Mouse (Mus musculus) heart, postnatal 4 days (tissue): ENCODE data around the gene Unc80. TPM values are rescaled to one million over a fixed set of nuclear protein-coding genes. Genes with fewer than 3 reads are reported as not detected.

Experiments
- DNase-seq: peaks from one replicate; pipeline ENCODE4 v3.0.0; 2021
- total RNA-seq, 2 experiments: library from RNA; stranded (reverse); gene quantifications; 2 replicates each; pipeline ENCODE4 v1.2.3; 2021

Unc80 gene
- under 1 TPM; 0.10 to 0.18 TPM for total RNA-seq

DNA sequence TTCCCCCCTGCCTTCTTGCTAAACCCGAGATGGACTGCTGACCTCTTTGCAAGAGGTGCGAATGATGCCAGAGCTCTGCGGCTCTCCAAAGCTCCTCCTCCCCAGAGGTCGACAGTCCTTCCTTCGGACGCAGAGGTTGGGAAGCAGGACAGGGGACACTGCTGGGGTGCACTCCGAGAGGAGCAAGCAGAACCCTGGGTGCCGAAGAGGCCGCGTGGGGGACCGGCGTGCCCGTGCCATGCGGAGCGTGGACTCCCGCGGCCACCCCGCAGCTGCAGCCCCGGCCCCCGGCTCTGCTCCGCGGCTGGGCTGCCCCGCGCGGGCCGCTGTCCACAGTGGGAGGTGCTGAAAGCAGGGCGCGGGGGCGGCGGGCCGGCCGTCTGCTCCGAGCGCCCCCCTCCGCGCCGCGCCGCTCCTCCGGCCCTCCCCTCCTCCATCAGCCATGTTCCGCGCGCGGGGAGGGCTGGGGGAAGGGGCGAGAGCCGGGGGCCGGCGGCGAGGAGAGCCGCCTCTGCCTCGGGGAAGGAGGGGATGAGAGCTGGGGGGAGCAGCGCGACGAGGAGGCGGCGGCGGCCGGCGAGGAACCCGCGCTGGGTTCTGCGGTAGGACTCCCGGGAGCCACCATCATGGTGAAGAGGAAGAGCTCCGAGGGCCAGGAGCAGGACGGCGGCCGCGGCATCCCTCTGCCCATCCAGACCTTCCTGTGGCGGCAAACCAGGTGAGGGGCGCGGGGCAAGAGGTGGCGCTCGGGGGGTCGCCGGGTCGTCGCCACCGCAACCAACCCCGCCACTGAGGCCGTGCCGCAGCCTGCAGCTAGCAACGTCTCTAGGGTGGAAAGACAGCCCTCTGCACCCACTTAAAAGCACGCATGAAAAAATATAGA lies at the start of gene Unc80:
Gene Unc80, plus strand, starts transcription at position 547 of the 883 bp plus-strand sequence.
- DNase-seq, result peak; percentile 74

GRCm38 (mm10) chr1:66426073-66426472 lies 42.1 kb upstream of the Unc80 start:
- no peak for DNase-seq

DNA sequence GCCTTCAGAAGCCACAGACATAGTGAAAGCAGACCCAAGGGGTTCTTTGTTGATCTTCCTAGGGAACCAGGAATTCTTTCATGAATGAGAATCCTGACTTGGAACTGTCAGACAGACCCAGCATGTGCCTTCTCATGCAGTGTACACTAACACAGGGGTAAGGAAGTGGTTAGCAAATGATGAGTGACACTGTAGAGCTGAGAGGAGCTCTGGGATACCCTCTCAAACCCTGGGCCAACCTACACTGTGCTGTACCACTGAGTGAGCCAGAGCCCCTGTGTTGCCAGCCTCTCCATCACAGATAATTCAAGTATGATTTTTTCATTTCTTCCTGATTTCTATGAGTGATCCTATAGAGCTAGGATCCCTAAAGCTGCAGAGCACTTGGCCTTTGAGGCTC lies 37.2 kb upstream of the Unc80 start:
- DNase-seq, result no peak

- no peak for DNase-seq
Measured at GRCm38 (mm10) chr1:66431472-66431871, 36.7 kb upstream of the Unc80 start.

GRCm38 (mm10) chr1:66438069-66438468 lies 30.1 kb upstream of the Unc80 start:
- no peak for DNase-seq

- no peak for DNase-seq
Measured at GRCm38 (mm10) chr1:66442922-66443321, 25.2 kb upstream of the Unc80 start.

DNA sequence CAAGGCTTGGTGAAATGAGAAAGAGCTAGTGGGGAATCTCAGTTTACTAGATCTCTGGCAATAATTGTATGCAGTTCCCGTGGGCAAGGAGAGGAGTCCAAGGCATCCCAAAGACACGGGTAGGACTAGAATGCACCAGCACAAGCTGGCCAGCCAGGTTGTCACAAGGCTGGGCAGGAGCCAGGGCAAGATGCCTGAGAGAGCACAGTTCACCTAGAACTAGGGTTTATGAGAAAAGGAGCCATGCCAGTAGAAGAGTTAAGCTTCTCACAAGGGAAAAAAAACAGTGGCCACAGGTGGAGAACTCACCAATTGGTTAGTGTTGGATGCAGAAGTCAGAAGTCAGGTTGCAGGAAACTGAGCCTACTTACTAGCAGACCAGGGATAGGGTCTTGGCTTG lies 18.7 kb upstream of the Unc80 start:
- no peak for DNase-seq

DNA sequence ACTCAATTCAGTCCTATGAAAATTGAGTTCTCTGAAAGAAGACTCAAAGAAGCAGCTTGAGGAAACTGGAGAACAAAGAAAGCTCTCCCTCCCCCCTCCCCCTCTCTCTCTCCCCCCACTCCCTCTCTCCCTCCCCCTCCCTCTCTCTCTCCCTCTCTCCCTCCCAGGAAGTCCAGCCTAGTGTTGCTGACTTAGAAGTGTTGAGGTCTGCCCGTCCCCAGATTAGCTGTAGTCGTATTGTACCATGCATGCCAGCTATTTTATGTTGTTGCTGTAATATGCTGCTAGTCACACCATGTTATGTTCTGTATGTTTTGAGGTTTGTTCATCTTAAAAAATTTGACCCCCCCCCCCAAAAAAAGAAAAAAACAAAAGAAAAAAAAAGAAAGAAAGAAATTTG lies 11.6 kb upstream of the Unc80 start:
- no peak for DNase-seq

DNA sequence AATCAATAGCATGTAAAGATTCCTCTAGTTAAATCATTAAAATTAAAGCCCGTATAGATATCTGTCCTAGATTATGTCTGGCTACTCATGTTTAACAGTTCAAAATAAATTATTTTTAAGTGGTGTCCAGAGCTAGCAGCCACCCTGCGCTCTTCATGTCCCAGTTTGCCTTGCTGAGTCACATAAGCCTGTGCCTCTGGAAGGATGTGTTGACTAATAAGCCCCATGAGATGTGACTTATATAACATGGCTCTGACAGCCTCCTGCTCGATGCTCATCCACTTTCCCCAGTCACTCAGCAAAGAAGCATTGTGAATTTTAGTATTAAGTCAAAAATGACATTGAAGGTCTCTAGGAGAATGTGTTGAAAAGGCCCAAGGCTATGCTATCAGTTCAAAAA lies 10.4 kb upstream of the Unc80 start:
- DNase-seq, result no peak

DNA sequence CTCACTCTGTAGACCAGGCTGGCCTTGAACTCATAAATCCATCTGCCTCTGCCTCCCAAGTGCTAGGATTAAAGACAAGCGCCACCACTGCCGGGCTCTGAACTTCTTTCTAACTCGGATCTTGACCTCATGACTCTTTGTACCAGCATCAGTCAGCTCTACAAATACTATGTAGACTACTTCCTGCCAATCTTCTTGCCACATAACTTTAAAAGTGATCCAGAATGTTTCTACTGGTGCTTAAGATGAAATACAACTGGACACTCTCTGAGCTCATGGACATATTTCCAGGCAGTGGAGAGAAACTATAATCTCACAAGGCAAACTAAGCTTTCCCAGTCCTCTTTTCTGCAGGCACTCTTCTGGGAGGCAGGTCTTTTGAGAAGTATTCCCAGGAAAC lies 8.8 kb upstream of the Unc80 start:
- no peak for DNase-seq

DNA sequence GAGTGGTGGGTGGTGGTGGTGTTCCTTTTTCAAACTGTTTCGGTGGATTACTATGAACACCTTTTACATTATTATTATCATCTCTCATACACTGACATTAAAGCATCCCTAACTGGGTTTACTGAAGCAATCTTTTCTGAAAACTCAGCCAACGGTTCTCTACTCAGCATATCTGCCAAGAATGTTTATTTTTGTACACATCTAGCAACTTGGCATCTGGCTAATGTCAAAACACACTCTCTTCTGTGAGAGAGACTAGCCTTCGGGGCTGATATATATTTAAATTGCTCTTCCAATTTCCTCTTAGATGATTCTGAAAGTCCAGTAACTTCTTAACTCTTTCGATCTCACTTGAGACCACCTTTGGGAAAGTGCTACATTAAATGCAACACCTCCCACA lies 7.3 kb upstream of the Unc80 start:
- no peak for DNase-seq

DNA sequence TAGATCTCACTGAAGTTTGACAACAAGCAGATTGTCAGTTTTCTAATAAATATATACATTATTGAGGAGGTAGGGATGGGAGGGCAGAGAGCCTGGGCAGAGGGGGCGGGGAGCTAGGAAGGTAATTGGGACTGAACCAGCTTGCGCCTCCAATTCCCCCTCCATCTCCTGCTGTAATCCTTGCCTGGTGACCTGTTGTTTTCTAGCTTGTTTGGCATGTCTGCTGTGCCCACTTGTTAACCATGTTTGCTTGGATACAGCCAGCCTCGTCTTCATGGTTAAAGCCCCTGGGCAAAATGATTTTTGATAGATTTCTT lies 495 bp downstream of the Unc80 start:
- no peak for DNase-seq

DNA sequence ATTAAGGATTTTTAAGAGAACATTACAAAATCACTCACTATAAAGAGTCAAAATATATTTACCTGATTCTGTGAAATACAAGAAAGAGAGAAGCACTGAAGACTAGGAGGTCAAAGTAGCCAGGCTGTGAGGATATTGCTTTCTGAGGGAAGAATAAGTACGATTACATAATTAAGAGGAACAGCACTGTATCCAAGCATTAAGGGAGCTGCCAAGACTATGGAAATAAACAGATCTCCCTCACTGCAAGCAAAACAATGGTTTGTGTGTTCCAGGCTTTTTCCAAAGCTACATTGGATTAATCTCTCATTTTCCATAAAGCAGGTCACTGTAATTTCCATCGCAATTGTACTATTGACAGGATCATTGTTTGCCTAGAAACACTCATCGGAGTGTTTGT lies 14.6 kb downstream of the Unc80 start:
- no peak for DNase-seq

- DNase-seq, result no peak
Measured at GRCm38 (mm10) chr1:66493064-66493463, 24.9 kb downstream of the Unc80 start.

GRCm38 (mm10) chr1:66495310-66496012 lies 27.3 kb downstream of the Unc80 start:
- no peak for DNase-seq

DNA sequence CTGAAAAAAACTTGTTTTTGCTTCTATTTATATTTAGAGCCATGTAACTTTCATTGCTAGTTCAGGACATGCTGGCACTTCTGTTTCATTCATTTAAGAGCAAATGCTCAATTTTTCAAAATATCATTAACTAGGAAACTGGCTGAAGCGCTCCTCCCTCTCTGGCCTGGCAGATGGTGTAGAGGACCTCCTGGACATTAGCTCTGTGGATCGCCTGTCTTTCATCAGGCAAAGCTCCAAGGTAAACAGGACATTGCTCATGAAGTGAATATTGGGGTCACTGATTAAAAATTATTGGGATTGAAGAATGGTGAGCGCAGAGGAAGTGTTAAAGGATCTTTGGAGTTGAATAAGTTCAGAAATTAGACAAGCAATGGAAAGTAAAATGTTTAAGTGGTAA lies 82.6 kb downstream of the Unc80 start:
- DNase-seq, result no peak

DNA sequence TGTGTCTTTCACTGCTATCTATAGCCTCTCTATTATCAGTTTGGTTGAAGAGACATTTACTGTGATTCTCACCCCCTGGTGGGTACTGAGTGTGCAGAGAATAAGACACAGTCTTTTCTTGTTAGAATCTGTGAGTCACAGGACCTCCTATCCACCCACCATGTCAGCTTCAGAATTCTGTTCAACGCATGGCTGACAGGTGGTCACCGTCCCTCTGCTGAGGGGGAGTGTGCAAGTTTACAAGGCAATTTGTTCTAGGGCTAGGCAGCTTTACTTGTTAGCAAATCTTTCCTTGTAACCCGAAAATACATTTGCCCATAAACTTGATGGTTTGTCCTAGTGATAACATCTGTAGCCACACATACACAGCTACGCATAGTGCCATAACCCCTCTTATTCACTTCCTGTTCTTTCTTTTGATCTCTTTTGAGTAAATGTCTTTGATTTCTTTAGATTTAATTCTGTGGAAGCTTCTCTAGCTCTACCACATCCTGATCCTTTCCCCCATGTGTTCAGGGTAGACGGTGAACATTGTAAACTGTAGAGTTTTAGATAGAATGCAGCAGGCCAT lies 84.3 kb downstream of the Unc80 start:
- no peak for DNase-seq

- no peak for DNase-seq
Measured at GRCm38 (mm10) chr1:66561636-66562270, 93.6 kb downstream of the Unc80 start.

DNA sequence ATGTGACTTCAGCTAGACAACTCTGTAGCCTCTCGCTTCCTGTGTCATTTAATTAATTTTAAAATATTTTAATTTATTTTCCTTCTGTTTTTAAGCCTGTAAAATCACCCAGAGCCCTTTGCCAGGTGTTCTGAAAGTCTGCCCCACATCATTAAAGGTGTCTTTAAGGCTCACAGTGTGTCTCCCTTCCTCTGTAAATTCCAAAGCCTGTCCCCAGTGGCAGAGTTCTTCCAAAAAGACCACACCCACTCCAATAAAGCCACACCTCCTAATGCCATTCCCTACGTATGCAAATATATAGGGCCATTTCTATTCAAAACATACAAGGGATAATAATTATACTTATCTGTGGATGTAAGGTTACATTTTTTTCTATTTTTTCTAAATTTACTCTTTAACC lies 94.2 kb downstream of the Unc80 start:
- no peak for DNase-seq

GRCm38 (mm10) chr1:66569736-66570135 lies 101.6 kb downstream of the Unc80 start:
- no peak for DNase-seq

- no peak for DNase-seq
Measured at GRCm38 (mm10) chr1:66597163-66597788, 129.1 kb downstream of the Unc80 start.

GRCm38 (mm10) chr1:66608304-66608703 lies 140.1 kb downstream of the Unc80 start:
- no peak for DNase-seq

DNA sequence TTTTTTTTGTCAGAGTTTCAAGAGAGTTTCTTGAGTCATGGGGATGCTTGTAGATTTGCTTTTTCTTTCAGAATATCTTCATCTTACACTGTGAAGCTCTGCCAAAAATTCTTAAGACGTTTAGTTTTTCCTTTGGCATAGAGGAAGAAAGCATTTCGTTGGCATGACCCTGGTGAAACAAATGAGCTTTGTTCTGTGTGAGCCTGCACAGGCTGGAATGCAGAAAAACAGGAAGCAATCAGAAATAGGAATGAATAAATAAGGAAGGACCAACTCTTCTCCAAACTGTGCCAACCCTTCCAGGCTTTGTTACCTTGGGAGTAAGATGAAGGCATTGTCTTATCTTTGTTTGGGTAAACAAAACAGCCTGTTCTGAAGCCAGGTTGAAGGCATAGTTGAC lies 149.0 kb downstream of the Unc80 start:
- no peak for DNase-seq
